Mouse (Mus musculus): Measurements from ENCODE around the gene Olfr1215. TPM values are rescaled to one million over a fixed set of nuclear protein-coding genes. Genes with fewer than 3 reads are reported as not detected.

Gene Olfr1215
- total RNA-seq (2023), result not detected in 4 replicates

GRCm38 (mm10) chr2:89006873-89007272, at the start of gene Olfr1215:
TSS of gene Olfr1215 (minus strand) at chr2:89006973.

GRCm38 (mm10) chr2:89031965-89032364, 25.2 kb upstream of the Olfr1215 start, which contains the start of gene Olfr1217:
TSS of gene Olfr1217 (minus strand) at chr2:89032065.

GRCm38 (mm10) chr2:89018240-89018639, 11.5 kb upstream of the Olfr1215 start, which contains the start of gene Olfr1216:
TSS of gene Olfr1216 (minus strand) at chr2:89018340.

GRCm38 (mm10) chr2:88992553-88992952, 14.2 kb downstream of the Olfr1215 start, which contains the start of gene Olfr1214:
TSS of gene Olfr1214 (minus strand) at chr2:88992653.

GRCm38 (mm10) chr2:88980181-88980580, 26.6 kb downstream of the Olfr1215 start, which contains the start of gene Gm13762:
TSS of gene Gm13762 (minus strand) at chr2:88980281.

GRCm38 (mm10) chr2:88953669-88954068, 53.1 kb downstream of the Olfr1215 start, which contains the start of gene Olfr1212:
TSS of gene Olfr1212 (plus strand) at chr2:88953969.

Other genes with a start within 250 kb of the Olfr1215 start
- gene Olfr1199, start 246.5 kb downstream of the Olfr1215 start, total RNA-seq (2023), result not detected in 4 replicates
- not detected in 4 replicates for gene Olfr1200, start 236.5 kb downstream of the Olfr1215 start, total RNA-seq (2023)
- not detected in 4 replicates for gene Olfr1201, start 213.9 kb downstream of the Olfr1215 start, total RNA-seq (2023)
- gene Olfr1202, start 192.5 kb downstream of the Olfr1215 start, total RNA-seq (2023), result not detected in 4 replicates
- not detected in 4 replicates for gene Olfr1205, start 177.2 kb downstream of the Olfr1215 start, total RNA-seq (2023)
- gene Olfr1204, start 157.7 kb downstream of the Olfr1215 start, total RNA-seq (2023), result not detected in 4 replicates
- not detected in 4 replicates for gene Olfr1206, start 143.7 kb downstream of the Olfr1215 start, total RNA-seq (2023)
- not detected in 4 replicates for gene Olfr1208, start 104.7 kb downstream of the Olfr1215 start, total RNA-seq (2023)
- not detected in 4 replicates for gene Olfr1209, start 91.8 kb downstream of the Olfr1215 start, total RNA-seq (2023)
- gene Olfr1211, start 68.9 kb downstream of the Olfr1215 start, total RNA-seq (2023), result not detected in 4 replicates
- not detected in 4 replicates for gene Olfr1212, start 53.0 kb downstream of the Olfr1215 start, total RNA-seq (2023)
- not detected in 4 replicates for gene Gm13762, start 26.7 kb downstream of the Olfr1215 start, total RNA-seq (2023)
- gene Olfr1214, start 14.3 kb downstream of the Olfr1215 start, total RNA-seq (2023), result not detected in 4 replicates
- not detected in 4 replicates for gene Olfr1216, start 11.4 kb upstream of the Olfr1215 start, total RNA-seq (2023)
- gene Olfr1217, start 25.1 kb upstream of the Olfr1215 start, total RNA-seq (2023), result not detected in 4 replicates
- gene Olfr1218, start 54.2 kb upstream of the Olfr1215 start, total RNA-seq (2023), result not detected in 4 replicates
- not detected in 4 replicates for gene Olfr1219, start 76.5 kb upstream of the Olfr1215 start, total RNA-seq (2023)
- not detected in 4 replicates for gene Olfr1220, start 99.9 kb upstream of the Olfr1215 start, total RNA-seq (2023)
- gene Olfr1221, start 110.3 kb upstream of the Olfr1215 start, total RNA-seq (2023), result not detected in 4 replicates
- not detected in 4 replicates for gene Olfr1222, start 126.1 kb upstream of the Olfr1215 start, total RNA-seq (2023)
- gene Olfr1223, start 144.6 kb upstream of the Olfr1215 start, total RNA-seq (2023), result not detected in 4 replicates
- gene Olfr1224-ps1, start 157.1 kb upstream of the Olfr1215 start, total RNA-seq (2023), result not detected in 4 replicates
- not detected in 4 replicates for gene Olfr1225, start 167.7 kb upstream of the Olfr1215 start, total RNA-seq (2023)
- not detected in 4 replicates for gene Olfr1226, start 193.1 kb upstream of the Olfr1215 start, total RNA-seq (2023)
- not detected in 4 replicates for gene Olfr1228, start 247.1 kb upstream of the Olfr1215 start, total RNA-seq (2023)